Mouse (Mus musculus): ENCODE data around the gene Chchd6.

GRCm38 (mm10) chr6:89462223-89462760 lies 133.2 kb downstream of the Chchd6 start:
- no peak for TF ChIP-seq MAZ (IDR thresholded peaks at IDR 0.05; ENCODE audit: low read depth, low read length)
- no peak for TF ChIP-seq TAL1 (IDR thresholded peaks at IDR 0.05; ENCODE audit: low read length)
- TF ChIP-seq ZC3H11A (IDR thresholded peaks at IDR 0.05; ENCODE audit: low read depth, low read length): no peak
- no peak for TF ChIP-seq POLR2A (IDR thresholded peaks at IDR 0.05; ENCODE audit: control insufficient read depth in 1 of 2, insufficient read depth in 1 of 2, low read depth in 1 of 2, low read length in 2 of 2, poor library complexity in 1 of 2)
- no peak for TF ChIP-seq CTCF (IDR thresholded peaks at IDR 0.05 in 2 of 3, conservative IDR thresholded peaks at IDR 0.05 in 1 of 3; ENCODE audit: control insufficient read depth in 1 of 3, insufficient read depth in 1 of 3, low read depth in 2 of 3, low read length in 3 of 3, poor library complexity in 1 of 3, severe bottlenecking in 1 of 3)
- TF ChIP-seq MAFK (IDR thresholded peaks at IDR 0.05; ENCODE audit: borderline replicate concordance, low read depth, low read length): no peak
- TF ChIP-seq KAT2A (conservative IDR thresholded peaks at IDR 0.05; ENCODE audit: low read depth, low read length): no peak
- no peak for TF ChIP-seq TCF12 (IDR thresholded peaks at IDR 0.05; ENCODE audit: low read depth, low read length)
- TF ChIP-seq ZNF384 (IDR thresholded peaks at IDR 0.05; ENCODE audit: low read depth, low read length): no peak

Measured in MEL (cell line).